Mouse (Mus musculus) E14TG2a.4 (cell line): ENCODE measurements at regions not wholly inside any gene's neighbourhood (a gene's known extent, or its start where the extent isn't known, plus 50 kb on each side); places are given as distances from the start of the nearest gene placed in this dataset.

ENCODE experiments used
- H3K27me3 ChIP-seq: 2 replicates; pipeline ENCODE4 v1.6.1; 2014; ENCODE audit warnings: low read length, control low read depth; ENCODE audit not compliant: insufficient read depth
- H3K36me3 ChIP-seq: 2 replicates; pipeline ENCODE4 v1.6.1; 2014; ENCODE audit warnings: low read length, control low read depth; ENCODE audit not compliant: insufficient read depth
- H3K4me1 ChIP-seq: replicated peaks from 2 replicates; pipeline ENCODE4 v1.6.1; 2014; ENCODE audit warnings: low read depth, low read length, control low read depth
- H3K4me3 ChIP-seq: replicated peaks from 2 replicates; pipeline ENCODE4 v1.5.1; 2014; ENCODE audit warnings: mild to moderate bottlenecking, low read length
- H3K9me3 ChIP-seq: 2 replicates; pipeline ENCODE4 v1.6.1; 2014; ENCODE audit warnings: low read length, control low read depth
- CTCF ChIP-seq: conservative IDR thresholded peaks from 2 replicates; pipeline ENCODE4 v1.5.1; 2014; ENCODE audit warnings: low read length
- NANOG ChIP-seq: IDR thresholded peaks from 2 replicates; pipeline ENCODE4 v1.6.1; 2014; ENCODE audit warnings: borderline replicate concordance, low read length, mixed read lengths
- POU5F1 ChIP-seq: IDR thresholded peaks from 2 replicates; pipeline ENCODE4 v1.6.1; 2014; ENCODE audit warnings: low read length, borderline replicate concordance

GRCm38 (mm10) chr2:159832488-159833113, 501.4 kb downstream of the Gm826 start:
- Histone ChIP-seq H3K9me3 (no peaks in the 10 kb centered on the region), H3K27me3 (no peaks in the 10 kb centered on the region), H3K36me3 (no peaks in the 10 kb centered on the region), H3K4me1 (no peaks in the 10 kb centered on the region), H3K4me3 (no peak overlapping the region)
- no peak for TF ChIP-seq NANOG
- no peak for TF ChIP-seq POU5F1
- no peak for TF ChIP-seq CTCF

GRCm38 (mm10) chr2:159826417-159826816, 507.5 kb downstream of the Gm826 start:
- Histone ChIP-seq H3K36me3 (no peaks in the 10 kb centered on the region), H3K9me3 (no peaks in the 10 kb centered on the region), H3K4me3 (no peak overlapping the region), H3K4me1 (no peaks in the 10 kb centered on the region), H3K27me3 (no peaks in the 10 kb centered on the region)
- TF ChIP-seq NANOG = no peak
- no peak for TF ChIP-seq POU5F1
- no peak for TF ChIP-seq CTCF

GRCm38 (mm10) chr2:159818556-159818955, 515.4 kb downstream of the Gm826 start:
- Histone ChIP-seq H3K9me3 (no peaks in the 10 kb centered on the region), H3K4me3 (no peak overlapping the region), H3K36me3 (no peaks in the 10 kb centered on the region), H3K27me3 (no peaks in the 10 kb centered on the region), H3K4me1 (no peaks in the 10 kb centered on the region)
- TF ChIP-seq CTCF (no peak), NANOG (no peak), POU5F1 (no peak)

GRCm38 (mm10) chr2:159816344-159816743, 517.6 kb downstream of the Gm826 start:
- H3K4me3 ChIP-seq = no peak overlapping the region
- no peaks in the 10 kb centered on the region for H3K36me3 ChIP-seq
- TF ChIP-seq POU5F1 (no peak), CTCF (no peak), NANOG (no peak)

More at GRCm38 (mm10) chr2:159816344-159816743, 517.6 kb downstream of the Gm826 start:
- no peaks in the 10 kb centered on the region for H3K4me1 ChIP-seq
- no peaks in the 10 kb centered on the region for H3K27me3 ChIP-seq
- no peaks in the 10 kb centered on the region for H3K9me3 ChIP-seq
